Mouse (Mus musculus) gastrocnemius, adult 8-10 months (tissue): ENCODE data around the gene Yeats2. TPM values are rescaled to one million over a fixed set of nuclear protein-coding genes. Genes with fewer than 3 reads are reported as not detected.

Source experiments
- DNase-seq, 2 experiments: peaks; one replicate each; pipeline ENCODE4 v3.0.0; 2022; ENCODE audit warnings: low spot score in 2 of 2
- total RNA-seq, 4 experiments: library from RNA; stranded (reverse); gene quantifications; 2 replicates each; pipeline ENCODE4 v1.2.4; 2022

The Yeats2 gene
- total RNA-seq, 4 experiments from 2014 or later: 3.3 to 7.6 (median 5.8) TPM

DNA sequence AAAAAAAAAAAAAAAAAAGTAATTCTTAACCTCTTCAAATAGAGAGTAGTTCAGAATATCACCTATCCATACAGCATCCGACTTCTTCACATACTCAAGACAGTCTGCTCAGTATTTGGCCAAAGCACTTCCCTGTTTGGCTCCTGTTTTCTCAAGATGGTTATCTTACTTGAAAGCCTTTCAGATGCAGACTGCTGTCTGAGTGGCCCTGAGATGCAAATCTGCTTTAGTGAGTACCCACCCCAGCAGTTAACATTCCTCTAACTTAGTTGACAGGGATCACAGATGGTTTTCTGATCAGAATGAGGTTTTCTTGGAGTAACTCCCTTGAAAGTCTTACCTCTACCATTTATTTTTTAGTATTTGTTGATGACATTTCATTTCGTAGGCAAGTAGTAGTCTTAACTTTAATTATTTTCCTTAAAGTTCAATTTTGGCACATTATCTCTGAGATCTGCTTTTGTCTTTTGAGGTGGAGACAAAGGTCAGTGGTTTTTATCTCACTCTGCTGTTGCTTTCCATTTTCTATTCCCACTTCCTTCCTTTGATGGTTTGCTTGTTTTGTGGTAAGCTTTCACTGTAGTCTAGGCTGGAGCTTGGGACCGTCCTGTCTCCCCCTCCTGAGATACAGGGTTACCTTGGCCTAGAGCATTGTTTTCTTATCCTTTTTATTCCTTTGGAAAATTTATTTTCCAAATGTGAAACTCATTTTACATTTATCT is 50.5 kb downstream of the Yeats2 start:
- DNase-seq: no peak

DNA sequence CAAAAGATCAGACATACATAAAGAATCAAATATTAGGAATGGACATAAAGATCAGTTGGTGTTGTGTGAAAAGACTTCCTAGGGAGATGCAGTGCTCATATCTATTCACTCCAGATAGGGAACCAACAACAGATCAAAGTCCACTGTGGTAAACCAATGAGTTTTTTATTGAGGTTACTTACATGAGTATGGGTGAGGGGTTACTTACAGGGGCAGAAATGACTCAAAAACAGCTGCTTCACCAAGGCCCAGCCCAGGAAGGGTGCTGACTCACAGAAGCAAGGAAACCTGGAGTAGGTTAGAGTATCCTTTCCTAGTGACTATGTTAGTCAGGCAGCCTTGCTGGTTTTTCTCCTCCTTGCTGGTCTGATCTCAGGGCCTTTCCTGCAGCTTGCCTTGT is 51.2 kb downstream of the Yeats2 start:
- no peak for DNase-seq

DNA sequence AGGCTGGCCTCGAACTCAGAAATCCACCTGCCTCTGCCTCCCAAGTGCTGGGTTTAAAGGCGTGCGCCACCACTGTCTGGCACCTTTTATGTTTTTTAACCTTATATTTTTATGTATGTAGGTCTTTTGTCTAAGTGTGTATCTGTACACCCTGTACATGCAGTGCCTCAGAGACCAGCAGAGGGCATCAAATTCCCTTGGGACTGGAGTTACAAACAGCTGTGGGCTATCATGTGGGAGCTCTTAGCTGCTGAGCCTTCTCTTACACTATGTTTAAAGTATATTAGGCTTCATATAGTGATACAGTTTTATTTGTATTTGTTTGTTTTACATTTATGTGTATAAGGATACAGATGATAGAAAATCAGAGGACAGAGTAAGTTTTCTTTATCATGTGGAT is 54.7 kb downstream of the Yeats2 start:
- no peak for DNase-seq

- no peak for DNase-seq
These were observed 56.1 kb downstream of the Yeats2 start for GRCm38 (mm10) chr16:20196962-20197361.

GRCm38 (mm10) chr16:20199501-20200201 is 58.8 kb downstream of the Yeats2 start:
- no peak for DNase-seq

GRCm38 (mm10) chr16:20213591-20214226 is 72.8 kb downstream of the Yeats2 start:
- no peak for DNase-seq

DNA sequence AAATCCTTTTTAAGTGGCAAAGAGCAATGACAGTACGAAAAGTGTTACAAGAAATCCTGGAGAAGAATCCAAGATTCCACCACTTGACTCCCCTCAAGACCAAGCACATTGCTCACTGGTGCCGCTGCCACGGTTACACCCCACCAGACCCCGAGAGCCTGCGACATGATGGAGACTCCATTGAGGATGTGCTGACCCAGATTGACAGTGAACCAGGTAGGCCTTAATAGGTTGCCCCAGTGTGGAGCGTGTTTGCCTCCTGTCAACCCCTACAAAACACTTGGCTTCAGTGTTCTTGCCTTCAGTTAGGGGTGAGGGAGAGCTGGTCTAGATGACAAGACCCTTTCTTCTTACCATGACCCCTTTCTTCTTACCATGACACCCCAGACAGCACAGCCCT is 81.9 kb downstream of the Yeats2 start:
- no peak for DNase-seq

DNA sequence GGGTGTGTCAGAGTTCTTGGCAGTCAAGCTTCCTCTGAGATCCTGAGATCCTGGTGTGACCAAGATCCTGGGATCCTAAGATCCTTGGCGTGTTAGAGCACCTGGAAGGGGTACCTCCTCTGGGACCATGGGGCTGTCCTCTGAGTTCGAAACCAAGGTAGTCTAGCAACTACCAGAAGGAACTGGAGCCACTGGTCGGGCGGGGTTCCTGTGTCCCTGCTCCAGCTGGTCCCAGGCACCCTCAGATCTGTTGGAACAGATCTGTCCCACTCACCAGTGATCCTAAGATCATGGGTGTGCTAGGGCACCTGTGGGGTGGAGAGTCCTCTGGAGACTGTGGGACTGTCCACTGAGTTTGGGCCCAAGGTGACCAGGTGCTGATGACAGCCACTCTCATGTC is 85.8 kb downstream of the Yeats2 start:
- no peak for DNase-seq

GRCm38 (mm10) chr16:20227504-20227903 is 86.6 kb downstream of the Yeats2 start:
- no peak for DNase-seq

- DNase-seq: no peak
These were observed 87.3 kb downstream of the Yeats2 start for GRCm38 (mm10) chr16:20228167-20228566.

DNA sequence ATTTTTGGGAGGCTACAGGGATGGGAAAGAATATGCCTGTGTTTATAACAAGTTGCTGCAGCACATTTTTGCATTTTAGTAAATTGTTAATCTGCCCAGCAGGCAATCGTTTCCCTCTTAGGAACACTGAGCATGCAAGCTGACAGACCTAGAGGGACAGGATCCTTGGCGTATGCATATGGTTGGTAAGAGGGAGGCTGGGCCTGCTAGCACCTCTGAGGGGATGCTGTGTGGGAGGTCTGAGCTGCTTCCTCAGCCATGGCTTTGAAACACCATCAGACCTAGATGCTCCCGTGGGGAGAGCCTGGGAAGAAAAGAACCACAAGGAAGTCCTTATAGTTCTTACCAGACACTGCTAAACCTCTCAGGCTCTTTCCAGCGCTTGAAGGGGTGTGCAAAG is 93.5 kb downstream of the Yeats2 start:
- no peak for DNase-seq

- DNase-seq: no peak
These were observed 96.6 kb downstream of the Yeats2 start for GRCm38 (mm10) chr16:20237426-20237825.

GRCm38 (mm10) chr16:20238646-20239045 is 97.8 kb downstream of the Yeats2 start:
- DNase-seq: no peak

- DNase-seq: peak in 1 of 2 experiments; percentile 6
These were observed 99.9 kb downstream of the Yeats2 start, which contains the start of gene Map6d1 for GRCm38 (mm10) chr16:20240468-20241414. TSS of gene Map6d1 (minus strand) at chr16:20241358.

GRCm38 (mm10) chr16:20247103-20247502 is 106.2 kb downstream of the Yeats2 start:
- no peak for DNase-seq

DNA sequence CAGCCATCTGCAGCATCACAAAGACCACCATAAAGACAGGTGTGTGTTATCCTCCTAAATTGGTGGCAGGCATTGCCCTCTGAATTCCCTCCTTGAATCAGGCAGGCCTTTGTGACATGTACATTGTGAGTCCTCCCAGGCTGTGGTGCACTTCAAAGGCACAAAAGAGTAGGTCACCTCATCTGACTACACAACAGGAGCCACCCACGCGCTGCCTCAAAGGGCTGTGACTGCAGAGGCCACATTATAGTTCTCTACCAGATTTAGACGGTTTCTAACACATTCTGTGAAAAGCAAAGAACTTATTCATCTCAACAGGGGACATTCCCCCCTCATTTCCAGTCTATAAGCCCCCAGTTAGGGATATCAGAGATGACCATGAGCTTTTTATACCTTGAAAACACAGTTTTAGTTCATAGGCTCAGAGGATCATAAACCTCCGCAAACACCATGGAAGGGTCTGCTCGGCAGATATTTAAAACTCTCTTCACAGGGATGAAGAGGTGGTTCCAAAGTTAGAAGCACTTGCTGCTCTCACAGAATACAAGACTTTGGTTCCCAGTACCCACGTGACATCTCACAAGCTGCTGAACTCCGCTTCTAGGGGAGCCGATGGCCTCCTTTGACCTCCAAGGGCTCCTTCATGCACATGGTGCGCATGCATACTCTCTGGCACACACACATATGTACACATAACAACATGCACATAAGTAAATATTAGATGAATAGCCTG is 107.7 kb downstream of the Yeats2 start:
- DNase-seq: no peak

DNA sequence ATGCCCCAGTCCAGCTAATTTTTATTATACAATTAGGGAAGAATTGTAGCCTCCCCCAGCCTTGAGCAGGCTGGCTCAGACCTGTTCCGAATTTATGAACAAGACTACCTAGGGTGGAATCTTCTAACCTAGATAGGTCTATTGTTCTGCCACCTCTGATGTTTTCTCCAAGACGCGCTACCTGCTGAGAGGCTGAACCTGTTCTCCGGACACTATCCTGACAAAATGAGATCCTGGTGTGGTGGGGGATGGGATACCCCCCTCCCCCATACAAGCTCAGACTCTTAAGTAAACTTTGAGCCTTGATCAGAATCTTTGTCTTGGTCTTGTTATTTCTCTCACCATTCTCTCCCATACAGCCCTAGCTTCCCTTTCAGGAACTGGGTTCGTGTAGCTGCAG is 117.1 kb downstream of the Yeats2 start:
- DNase-seq: no peak

GRCm38 (mm10) chr16:20265089-20265488 is 124.2 kb downstream of the Yeats2 start:
- DNase-seq: no peak

- DNase-seq: no peak
These were observed 130.5 kb downstream of the Yeats2 start for GRCm38 (mm10) chr16:20271339-20271738.

DNA sequence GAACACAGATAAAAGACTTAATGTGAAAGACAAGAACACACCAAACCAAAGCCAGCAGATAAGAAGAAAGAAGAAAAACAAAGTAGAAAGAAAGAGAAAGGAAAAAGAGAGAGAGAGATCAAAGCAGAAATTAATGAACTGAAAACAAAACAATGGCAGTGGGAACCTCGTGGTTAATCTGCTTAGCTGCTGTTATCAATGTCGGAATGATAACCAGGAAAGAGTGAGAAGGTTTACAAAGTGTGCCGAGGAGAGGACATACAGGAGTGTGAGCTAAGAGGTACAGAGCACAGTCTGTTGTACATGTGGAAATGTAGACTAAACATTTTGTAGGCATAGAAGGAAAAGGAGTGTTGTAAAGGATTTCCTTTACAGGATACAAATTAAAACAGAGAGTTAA is 132.1 kb downstream of the Yeats2 start:
- DNase-seq: no peak

DNA sequence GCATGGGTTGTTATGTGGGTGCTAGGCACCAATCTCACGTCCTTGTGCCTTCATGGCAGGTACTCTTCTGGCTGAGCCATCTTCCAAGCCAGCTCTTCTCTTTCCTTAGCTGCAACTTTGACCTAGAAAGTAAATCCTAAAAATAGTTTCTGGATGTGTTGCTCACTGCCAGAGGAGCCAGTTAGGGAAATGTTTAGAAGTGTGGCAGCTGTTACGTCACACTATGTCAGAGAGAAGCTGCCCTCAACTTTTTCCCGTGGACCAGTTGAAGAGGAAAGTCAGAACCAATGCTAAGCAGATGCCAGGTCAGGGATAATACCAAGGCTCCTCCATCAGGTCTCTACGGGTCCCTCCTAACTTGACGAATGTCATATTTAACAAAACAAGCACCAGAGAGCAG is 138.5 kb downstream of the Yeats2 start:
- DNase-seq: no peak
